Mouse (Mus musculus) neutrophil, adult 5-6 weeks (primary cell): ENCODE measurements around the gene Cep83. TPM values are rescaled to one million over a fixed set of nuclear protein-coding genes. Genes with fewer than 3 reads are reported as not detected.

Experiments used
- ATAC-seq: fragments of 151-379, 151-347 bp; 2 replicates; pipeline ENCODE4 v1.8.0; 2017; ENCODE audit warnings: mild to moderate bottlenecking, moderate TSS enrichment; ENCODE audit not compliant: insufficient number of reproducible peaks, poor library complexity, low FRiP score, severe bottlenecking; ENCODE audit errors: extremely low read depth
- total RNA-seq: library from RNA; stranded (forward); fragments of 200-1000 nt; gene quantifications from 2 replicates; pipeline ENCODE4 v1.2.3, GENCODE M21; 2017

The Cep83 gene
- total RNA-seq, 1 experiment from 2014 or later, result 49.7 TPM

DNA sequence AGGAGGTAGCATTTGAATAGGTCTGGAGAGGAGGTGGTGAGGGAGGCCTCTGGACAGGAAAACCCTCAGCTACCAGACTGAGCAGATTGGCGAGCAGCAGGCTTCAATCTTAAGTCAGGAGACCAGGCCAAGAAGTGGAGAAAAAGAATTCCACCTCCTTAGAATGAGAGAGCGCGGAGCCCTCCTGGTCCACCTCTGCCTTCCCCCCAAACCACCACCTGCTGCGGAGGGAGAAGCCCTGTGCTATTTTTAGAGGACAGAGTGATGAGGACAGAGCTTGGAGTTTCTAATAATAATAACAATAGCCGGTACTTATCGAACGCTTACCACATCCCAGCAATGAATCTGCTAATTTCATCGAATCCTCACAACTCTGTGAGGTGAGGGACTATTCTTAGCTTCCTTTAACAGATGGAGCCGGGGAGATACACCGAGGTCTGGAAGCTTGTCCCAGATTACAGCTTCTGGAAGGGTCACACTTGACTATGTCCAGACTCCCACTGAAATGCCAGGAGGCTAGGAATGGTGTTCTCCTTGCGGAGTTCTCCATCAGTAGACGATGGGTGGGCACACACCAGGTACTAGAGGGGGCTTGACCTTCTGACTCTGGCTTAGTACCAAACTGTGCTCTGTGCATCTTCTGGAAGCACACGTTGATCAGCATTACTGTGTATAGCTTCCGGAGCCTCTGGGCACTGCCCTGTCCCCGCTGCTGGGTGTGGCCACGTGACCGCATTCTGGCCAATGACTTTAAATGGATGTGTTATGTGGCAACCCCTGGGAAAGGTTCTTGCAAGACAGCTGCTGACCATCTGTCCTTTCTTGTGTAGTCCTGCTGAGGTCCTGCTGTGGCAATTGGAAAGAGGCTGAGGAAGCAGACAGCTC lies 130.6 kb downstream of the Cep83 start:
- no peak for ATAC-seq

DNA sequence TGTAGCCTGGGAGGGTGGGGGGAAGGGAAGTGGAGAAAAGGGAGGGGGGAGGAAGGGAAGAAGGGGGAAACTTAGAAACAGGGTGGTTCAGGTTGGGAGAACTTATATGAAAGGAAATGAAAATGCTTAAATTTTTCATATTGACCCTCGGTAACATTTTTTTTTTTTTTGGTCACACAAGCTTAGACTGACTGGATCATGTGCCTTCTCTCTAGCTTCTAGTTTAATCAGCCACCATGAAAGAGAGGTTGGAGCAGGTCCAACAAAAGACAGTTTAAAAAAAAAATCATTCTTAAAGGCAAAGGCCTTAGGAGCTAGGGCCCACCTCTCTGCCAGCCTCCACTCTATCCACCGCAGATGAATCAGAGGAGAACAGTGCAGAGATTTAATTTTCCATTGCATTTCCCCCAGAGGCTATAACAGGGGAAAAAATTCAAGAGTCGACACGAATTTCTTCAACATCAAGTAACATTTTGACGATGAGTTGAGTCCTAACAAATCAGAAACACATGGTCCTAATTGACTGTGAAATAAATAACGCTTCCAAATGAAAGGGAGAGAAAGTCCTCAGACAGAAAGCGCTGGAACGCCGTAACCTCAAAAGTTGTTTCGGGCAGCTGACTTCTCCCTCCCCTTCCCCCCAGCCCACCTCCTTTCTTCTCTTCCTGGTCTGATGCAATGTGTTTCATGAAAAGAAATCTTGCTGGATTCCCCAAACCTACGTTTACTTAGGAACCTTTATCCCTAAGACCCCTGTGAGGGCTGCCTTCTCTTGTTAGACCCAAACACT lies 135.7 kb downstream of the Cep83 start:
- ATAC-seq, result no peak

GRCm38 (mm10) chr10:94825951-94826350 lies 137.5 kb downstream of the Cep83 start:
- ATAC-seq, result peak; percentile 10; the same call in 1 of the 2 replicates

GRCm38 (mm10) chr10:94826436-94826835 lies 138.0 kb downstream of the Cep83 start:
- no peak for ATAC-seq

DNA sequence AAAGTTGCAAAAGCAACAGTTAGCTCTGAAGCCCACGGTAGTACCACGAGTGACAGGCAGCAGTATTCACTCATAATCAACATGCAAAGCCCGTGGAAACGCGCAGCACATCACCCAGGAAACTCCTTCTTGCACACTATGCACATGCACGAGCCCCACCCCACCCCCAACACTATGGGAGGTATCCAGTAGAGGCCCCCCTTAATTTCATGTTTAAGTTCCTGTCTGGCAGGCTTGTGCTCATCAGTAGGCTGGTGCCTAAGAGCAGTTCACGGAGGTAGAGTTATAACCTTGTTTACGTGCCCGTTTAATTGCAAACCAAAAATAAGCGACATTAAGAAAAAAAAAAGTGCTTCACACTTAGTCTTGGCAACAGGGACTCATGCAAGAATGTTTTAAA lies 138.9 kb downstream of the Cep83 start:
- ATAC-seq, result no peak

DNA sequence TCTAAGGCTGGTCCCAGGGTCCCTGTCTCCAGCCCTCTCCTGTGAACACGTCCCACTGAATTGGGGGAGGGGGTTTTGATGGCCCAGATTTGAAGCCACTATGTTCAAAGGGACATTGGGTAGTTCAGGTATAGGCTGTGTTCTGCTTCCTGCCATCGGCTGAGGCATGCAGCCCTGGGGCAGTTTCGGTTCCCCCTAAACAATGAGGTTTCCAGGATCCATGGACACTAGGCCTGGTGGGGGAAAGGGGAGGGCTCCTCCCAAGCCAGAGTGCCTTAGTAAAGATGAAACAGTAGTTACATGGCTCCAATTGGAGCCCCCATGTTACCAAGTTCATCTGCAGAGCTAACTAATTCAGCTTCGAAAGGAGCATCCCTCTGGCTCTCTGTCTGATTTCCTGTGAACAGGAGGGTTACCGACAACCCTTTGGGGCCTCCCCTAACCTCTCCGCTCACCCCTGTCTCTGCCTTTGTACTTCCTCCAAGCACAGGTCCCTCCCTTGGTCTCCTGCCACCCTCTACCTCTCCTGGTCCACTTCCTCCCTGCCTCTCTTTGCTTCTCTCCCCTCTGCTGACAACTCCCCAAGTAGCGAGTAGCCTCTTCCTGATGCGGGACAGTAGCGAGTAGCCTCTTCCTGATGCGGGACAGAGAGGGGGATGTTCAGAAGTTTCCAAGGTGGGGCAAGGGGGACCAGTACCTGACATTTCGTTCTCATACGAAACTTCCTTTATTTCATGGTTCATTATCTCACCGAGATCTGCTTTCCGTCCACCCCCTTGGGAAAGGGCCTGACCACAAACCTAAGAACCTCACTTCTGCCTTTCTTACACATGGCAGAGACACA lies 139.7 kb downstream of the Cep83 start:
- peak; percentile 73 for ATAC-seq

DNA sequence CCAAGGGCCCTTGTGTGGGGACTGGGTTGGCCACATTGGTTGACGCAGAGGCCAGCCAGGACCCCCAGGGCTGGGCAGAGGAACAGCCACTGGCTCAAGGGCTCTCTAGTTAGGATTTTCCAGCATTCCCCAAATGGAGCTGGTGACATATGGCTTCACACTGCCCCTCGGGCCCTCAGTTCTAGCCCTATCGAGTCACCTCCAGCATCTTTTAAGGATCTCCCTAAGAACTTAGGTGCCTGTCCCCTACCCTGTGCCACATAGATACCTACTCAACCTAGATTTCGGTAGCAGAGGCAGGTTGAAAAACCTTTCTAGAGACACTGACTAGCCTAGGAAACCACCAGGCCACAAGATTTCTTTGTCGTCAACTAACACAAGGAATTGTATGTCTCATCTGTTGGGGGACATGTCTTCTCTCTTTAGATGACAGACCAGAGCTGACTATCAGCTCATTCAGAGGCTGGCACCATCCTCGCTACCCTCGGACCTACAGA lies 140.3 kb downstream of the Cep83 start:
- ATAC-seq, result no peak

DNA sequence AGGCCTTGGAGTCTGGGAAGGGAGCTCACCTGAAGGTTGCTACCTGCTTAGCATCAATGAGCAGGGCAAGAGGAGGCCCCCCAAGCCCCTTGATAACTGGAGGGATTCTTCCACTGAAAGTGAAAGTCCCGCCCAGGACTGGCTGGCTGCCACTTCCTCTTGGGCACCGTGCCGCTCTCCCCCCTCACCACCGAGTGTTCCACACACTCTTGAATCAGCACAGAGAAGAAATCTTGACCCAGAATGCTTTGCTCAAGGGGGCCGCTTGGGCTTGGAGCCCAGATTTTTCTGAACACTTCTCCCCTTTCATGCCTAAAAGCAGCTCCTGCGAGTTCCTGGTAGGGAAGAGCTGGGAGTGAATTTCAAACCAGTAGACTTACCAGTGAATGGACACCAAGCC lies 141.0 kb downstream of the Cep83 start:
- ATAC-seq, result peak; percentile 59

DNA sequence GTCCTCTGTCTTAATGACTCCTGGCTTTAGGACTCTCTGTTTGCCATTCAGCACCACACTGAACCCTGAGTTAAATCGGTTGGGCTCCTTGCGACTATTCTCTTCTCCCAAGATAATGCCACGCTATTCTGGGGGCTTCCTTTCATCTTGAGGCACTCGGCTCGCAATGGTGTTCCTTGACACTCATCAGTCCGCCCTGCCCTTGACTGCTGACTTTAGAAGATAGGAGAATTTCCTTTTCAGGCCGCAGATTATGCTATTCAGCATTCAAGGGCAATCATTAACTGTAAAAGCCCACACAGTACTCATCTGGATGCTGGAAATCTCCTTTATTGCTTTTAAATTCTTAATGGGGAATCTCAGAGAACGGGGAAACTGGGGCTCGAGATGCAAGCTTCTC lies 147.4 kb downstream of the Cep83 start:
- ATAC-seq, result no peak
